8 mouse cellular contexts compared by ENCODE assay signal in genomic region chr3:137867437-137868093, GRCm38 (mm10). TPM values are rescaled to one million over a fixed set of nuclear protein-coding genes. Genes with fewer than 3 reads are reported as not detected.
DNase-seq lines count a peak whose midpoint lies in the region; ATAC-seq and TF ChIP-seq lines count a peak whose summit lies in the region.

Gene Dnajb14, plus strand, starts transcription at chr3:137867675.

- H3K4me2 ChIP-seq in forebrain, embryonic 14.5 days (ENCODE audit: low read length), result peak within 1 kb of the TSS; percentile 81
- H3K4me2 ChIP-seq in neural tube, embryonic 15.5 days, result peak within 1 kb of the TSS; percentile 80

- peaks cover 25% of the 10 kb centered on the region for H3K4me1 ChIP-seq in E14TG2a.4 (replicated peaks; ENCODE audit: low read depth, low read length)
- H3K4me1 ChIP-seq in forebrain, embryonic 14.5 days (ENCODE audit: control insufficient read depth, insufficient read depth, low read length), result peaks cover 6% of the 10 kb centered on the region
- H3K4me1 ChIP-seq in lung, adult 2 months (ENCODE audit: control insufficient read depth, insufficient read depth, low read length), result peaks cover 4% of the 10 kb centered on the region; the same call in 1 of the 2 replicates
- H3K4me1 ChIP-seq in neural tube, embryonic 15.5 days, result peaks cover 29% of the 10 kb centered on the region

- peak; percentile 61 for DNase-seq in forebrain, embryonic 14.5 days (ENCODE audit: low spot score)
- peak; percentile 65 to 76 for DNase-seq in heart, postnatal 10 days
- peak; percentile 32 to 53 for DNase-seq in layer of hippocampus, adult 18-20 months (ENCODE audit: low spot score in 2 of 2)
- peak; percentile 69 for DNase-seq in lung, adult 2 months
- peak; percentile 70 for DNase-seq in testis, postnatal 10 days (ENCODE audit: low spot score)

- peak within 1 kb of the TSS; percentile 98 for H3K9ac ChIP-seq in forebrain, embryonic 14.5 days (ENCODE audit: low read length)
- H3K9ac ChIP-seq in neural tube, embryonic 15.5 days (replicated peaks), result peak within 1 kb of the TSS; percentile 99

- H3K9me3 ChIP-seq in E14TG2a.4 (ENCODE audit: low read length), result no peaks in the 10 kb centered on the region
- no peaks in the 10 kb centered on the region for H3K9me3 ChIP-seq in forebrain, embryonic 14.5 days (replicated peaks; ENCODE audit: control insufficient read depth, low read length)
- no peaks in the 10 kb centered on the region for H3K9me3 ChIP-seq in neural tube, embryonic 15.5 days (replicated peaks)

- peak; percentile 5; the same call in 1 of the 2 replicates for ATAC-seq in cerebellum, adult (ENCODE audit: insufficient number of reproducible peaks, low FRiP score, low TSS enrichment)
- ATAC-seq in forebrain, embryonic 14.5 days, result peak; percentile 27
- ATAC-seq in neural tube, embryonic 15.5 days (ENCODE audit: low FRiP score), result peak; percentile 23

- peak; percentile 29; the same call in 1 of the 2 replicates for TF ChIP-seq POLR2A in lung, adult 2 months (IDR thresholded peaks at IDR 0.05; ENCODE audit: borderline replicate concordance, extremely low read depth, low read depth, low read length)

- no peak for TF ChIP-seq CTCF in E14TG2a.4 (conservative IDR thresholded peaks at IDR 0.05; ENCODE audit: low read length)
- TF ChIP-seq CTCF in lung, adult 2 months (IDR thresholded peaks at IDR 0.05; ENCODE audit: insufficient read depth, low read length), result no peak

- no peaks in the 10 kb centered on the region for H3K27me3 ChIP-seq in E14TG2a.4 (ENCODE audit: insufficient read depth, low read length)
- H3K27me3 ChIP-seq in forebrain, embryonic 14.5 days (replicated peaks; ENCODE audit: control insufficient read depth, insufficient read depth, low read length), result no peaks in the 10 kb centered on the region
- H3K27me3 ChIP-seq in neural tube, embryonic 15.5 days (replicated peaks), result no peaks in the 10 kb centered on the region

- peaks cover 20% of the 10 kb centered on the region for H3K36me3 ChIP-seq in E14TG2a.4 (ENCODE audit: insufficient read depth, low read length)
- H3K36me3 ChIP-seq in forebrain, embryonic 14.5 days (ENCODE audit: control insufficient read depth, insufficient read depth, low read length), result peaks cover 11% of the 10 kb centered on the region; the same call in 1 of the 2 replicates
- no peaks in the 10 kb centered on the region for H3K36me3 ChIP-seq in neural tube, embryonic 15.5 days

- WGBS in forebrain, embryonic 14.5 days, result under 1% methylated on average over 33 of the region's 94 CpGs
- WGBS in lung, adult 2 months, result under 1% methylated on average over 78 of the region's 94 CpGs
- under 1% methylated on average over 43 of the region's 94 CpGs for WGBS in neural tube, embryonic 15.5 days

- peak within 1 kb of the TSS; percentile 82 for H3K4me3 ChIP-seq in E14TG2a.4 (replicated peaks; ENCODE audit: low read length)
- H3K4me3 ChIP-seq in forebrain, embryonic 14.5 days (ENCODE audit: low read depth, low read length), result peak within 1 kb of the TSS; percentile 82
- peak within 1 kb of the TSS; percentile 93 for H3K4me3 ChIP-seq in lung, adult 2 months (replicated peaks; ENCODE audit: extremely low read depth, low read depth, low read length)
- peak within 1 kb of the TSS; percentile 92 for H3K4me3 ChIP-seq in neural tube, embryonic 15.5 days (replicated peaks)

- H3K27ac ChIP-seq in forebrain, embryonic 14.5 days (ENCODE audit: low read depth, low read length), result peak within 1 kb of the TSS; percentile 97
- H3K27ac ChIP-seq in neural tube, embryonic 15.5 days (replicated peaks), result peak within 1 kb of the TSS; percentile 97

- intact Hi-C loops in heart, postnatal 10 days (cut with DNase I), result loop anchor here (2.0 to 10.0 kb wide), 2 partner anchors 121 to 657 kb away; partner anchors contain the start of gene Eif4e

RNA-seq across cellular contexts. Expression of gene Dnajb14, which starts in this region (rescaled TPM):
- 6.3 and 9.1 TPM in 2 replicates for polyA plus RNA-seq in forebrain, embryonic 14.5 days (2014; fragmentation: Nextera tagmentation; extraction: Ambion mirVana)
- 10 to 100 TPM; 12.1 to 12.8 TPM for total RNA-seq in heart, postnatal 10 days (2021)
- 10 to 100 TPM; 47.0 to 49.1 TPM for total RNA-seq in layer of hippocampus, adult 18-20 months (2021)
- polyA plus RNA-seq in lung, adult 2 months (2012; rRNA removed), result 3.7 and 6.1 TPM in 2 replicates
- polyA plus RNA-seq in neural tube, embryonic 15.5 days (2015; fragmentation: Nextera tagmentation; extraction: Ambion mirVana), result 15.1 and 17.8 TPM in 2 replicates

Comparison
In these comparisons a context has a peak if more than half of its experiments do, and no peak if none do; other contexts are left out.
1. Peak in every context shown above with its lines: DNase-seq, ATAC-seq, H3K4me3 ChIP-seq and H3K27ac ChIP-seq.